Mouse (Mus musculus) mouse trophoblast stem cell (cell line): ENCODE measurements around the gene Hist1h3e.
"Not testable (repeated sequence)": the region's sequence is repeated elsewhere in the genome, so short reads cannot be mapped to it uniquely, and the experiment has no call there.

Source experiments
- in situ Hi-C, 2 experiments: fragments of 300-500 bp; cut with MseI, MboI; formaldehyde crosslinking; loops; 2 replicates in 1 of 2; 3 replicates in 1 of 2; pipeline ENCODE4 v1.15.1; 2025

Hist1h3e gene

GRCm38 (mm10) chr13:23561883-23562659 lies at the start of gene Hist1h3e:
TSS of gene Hist1h3e (minus strand) at chr13:23562369.
- in situ Hi-C loops: not testable (repeated sequence)

GRCm38 (mm10) chr13:23611638-23612037 lies 49.5 kb upstream of the Hist1h3e start:
- in situ Hi-C loops: no loop called here

GRCm38 (mm10) chr13:23610393-23610792 lies 48.2 kb upstream of the Hist1h3e start:
- in situ Hi-C loops: no loop called here

- in situ Hi-C loops: no loop called here
Observed at GRCm38 (mm10) chr13:23609844-23610243, 47.7 kb upstream of the Hist1h3e start.

GRCm38 (mm10) chr13:23609209-23609608 lies 47.0 kb upstream of the Hist1h3e start:
- in situ Hi-C loops: no loop called here

GRCm38 (mm10) chr13:23605052-23605451 lies 42.9 kb upstream of the Hist1h3e start:
- in situ Hi-C loops: no loop called here

GRCm38 (mm10) chr13:23604452-23604851 lies 42.3 kb upstream of the Hist1h3e start:
- in situ Hi-C loops: no loop called here

- in situ Hi-C loops: no loop called here
Observed at GRCm38 (mm10) chr13:23603182-23603699, 41.1 kb upstream of the Hist1h3e start.

- in situ Hi-C loops: no loop called here
Observed at GRCm38 (mm10) chr13:23597957-23598356, 35.8 kb upstream of the Hist1h3e start.

GRCm38 (mm10) chr13:23595622-23596372 lies 33.6 kb upstream of the Hist1h3e start:
- in situ Hi-C loops: no loop called here

GRCm38 (mm10) chr13:23595185-23595584 lies 33.0 kb upstream of the Hist1h3e start:
- in situ Hi-C loops: no loop called here

GRCm38 (mm10) chr13:23593051-23593770 lies 31.0 kb upstream of the Hist1h3e start:
- in situ Hi-C loops: no loop called here

- in situ Hi-C loops: no loop called here
Observed at GRCm38 (mm10) chr13:23592614-23593013, 30.4 kb upstream of the Hist1h3e start.

- in situ Hi-C loops: not testable (repeated sequence)
Observed at GRCm38 (mm10) chr13:23591886-23592285, 29.7 kb upstream of the Hist1h3e start.

GRCm38 (mm10) chr13:23591206-23591605 lies 29.0 kb upstream of the Hist1h3e start:
- in situ Hi-C loops: no loop called here

GRCm38 (mm10) chr13:23586940-23587225 lies 24.7 kb upstream of the Hist1h3e start:
- in situ Hi-C loops: no loop called here

- in situ Hi-C loops: no loop called here
Observed at GRCm38 (mm10) chr13:23586099-23586939, 24.1 kb upstream of the Hist1h3e start.

- in situ Hi-C loops: not testable (repeated sequence)
Observed at GRCm38 (mm10) chr13:23585442-23586098, 23.4 kb upstream of the Hist1h3e start.

GRCm38 (mm10) chr13:23585029-23585441 lies 22.9 kb upstream of the Hist1h3e start:
- in situ Hi-C loops: no loop called here

- in situ Hi-C loops: no loop called here
Observed at GRCm38 (mm10) chr13:23584331-23584730, 22.2 kb upstream of the Hist1h3e start.
